Mouse (Mus musculus) left cerebral cortex, postnatal 4 days (tissue): ENCODE results near the gene Gm42906. TPM values are rescaled to one million over a fixed set of nuclear protein-coding genes. Genes with fewer than 3 reads are reported as not detected.
A peak's percentile ranks its signal among the peaks of the same experiment; 100 is the strongest.

Experiments
- DNase-seq: peaks from one replicate; pipeline ENCODE4 v3.0.0-alpha.2; 2022
- intact Hi-C: fragments of 180-260 bp; cut with DNase I; formaldehyde crosslinking; loops from one replicate; pipeline ENCODE4 v1.15.1; 2025
- total RNA-seq, 2 experiments: library from RNA; stranded (reverse); gene quantifications; 2 replicates each; pipeline ENCODE4 v1.2.3; 2021

The Gm42906 gene
- total RNA-seq, 2 experiments from 2014 or later = not detected

DNA sequence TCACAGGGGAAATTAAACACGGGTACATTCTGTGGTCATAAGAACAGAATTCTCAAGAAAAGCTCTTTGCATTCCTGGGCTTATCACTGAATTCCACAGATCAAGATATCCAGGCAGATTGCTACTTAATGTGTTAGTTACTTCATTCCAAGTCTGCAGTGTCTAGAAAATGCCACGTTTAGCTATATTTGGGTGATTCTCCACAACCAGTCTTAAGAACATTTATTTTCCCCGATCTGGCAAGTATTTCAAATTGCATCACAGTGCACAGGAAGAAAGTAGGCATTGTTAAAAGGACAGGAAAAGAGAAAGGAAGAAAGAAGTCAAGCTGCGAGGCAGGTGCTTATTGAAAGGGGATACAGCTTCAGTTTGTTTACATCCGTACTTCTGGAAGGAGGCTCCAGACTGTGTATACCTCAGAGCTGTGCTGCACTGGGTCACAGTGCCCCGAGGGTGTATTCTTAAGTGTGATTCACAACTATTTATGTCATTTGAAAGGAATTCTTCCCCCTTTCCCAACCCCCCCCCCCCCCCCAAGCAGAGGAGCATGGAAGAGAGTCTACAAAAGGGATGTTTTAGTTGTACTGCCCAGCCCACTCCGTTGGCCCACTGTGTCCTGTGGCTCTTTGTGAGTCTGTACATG, 373.7 kb downstream of the Gm42906 start:
- intact Hi-C loops = no loop called here
- DNase-seq = no peak

DNA sequence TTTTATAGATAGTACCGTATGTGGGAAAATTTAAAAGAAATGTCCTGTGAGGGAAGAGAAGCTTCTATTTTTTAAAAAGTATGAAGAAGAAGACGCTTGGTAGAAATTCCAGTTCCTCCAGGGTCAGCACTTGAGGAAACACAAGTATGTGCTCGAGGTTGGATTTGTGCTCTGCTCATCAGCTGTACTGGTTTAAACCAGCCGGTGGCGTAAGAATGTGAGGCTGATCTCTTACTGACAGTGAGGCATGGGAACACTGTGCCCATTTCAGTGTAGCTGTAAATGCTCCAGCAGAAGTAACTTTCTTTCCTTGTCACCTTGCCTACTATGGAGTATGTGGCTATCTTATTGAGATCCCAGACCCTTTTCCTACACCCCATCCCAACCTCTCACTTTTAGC, 374.8 kb downstream of the Gm42906 start:
- intact Hi-C loops = no loop called here
- DNase-seq = no peak

DNA sequence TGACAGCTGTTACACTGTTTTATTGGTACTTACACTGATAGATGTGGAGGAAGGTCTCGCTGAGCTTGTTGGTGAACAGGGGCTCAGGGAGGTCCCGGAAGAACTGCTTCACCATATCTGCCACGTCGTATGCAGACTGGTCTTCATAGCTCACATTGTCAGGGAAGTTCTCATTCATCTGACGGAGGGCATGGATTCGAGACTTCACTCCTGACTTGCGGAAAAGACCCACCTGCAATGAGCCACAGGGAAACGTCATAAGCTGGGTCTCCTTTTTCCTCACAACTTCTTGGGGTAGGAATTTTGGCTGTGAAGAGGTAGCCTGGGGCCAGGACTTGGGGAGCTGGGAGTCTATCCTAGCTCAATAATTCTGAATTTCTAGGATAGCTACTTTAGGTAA, 375.6 kb downstream of the Gm42906 start:
- intact Hi-C loops = no loop called here
- no peak for DNase-seq

DNA sequence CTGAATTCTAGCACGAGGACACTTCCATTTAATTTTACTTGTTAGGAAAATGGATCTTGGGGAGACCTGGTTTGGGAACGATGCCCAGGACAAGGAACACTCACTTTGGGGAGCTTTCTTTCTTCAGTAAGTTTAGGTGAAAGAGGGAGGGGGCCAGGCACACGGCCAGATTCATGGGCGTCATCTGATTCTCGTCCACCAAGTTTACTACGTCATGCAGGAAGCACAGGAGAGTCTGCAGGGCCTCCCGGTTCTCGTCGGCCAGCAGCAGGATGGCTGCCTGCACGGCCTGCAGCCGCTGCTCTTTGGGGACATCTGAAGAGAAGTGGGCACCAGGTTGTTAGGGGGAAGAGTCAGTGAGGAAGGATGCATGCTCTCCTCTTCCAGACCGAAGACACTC, 380.5 kb downstream of the Gm42906 start:
- no peak for DNase-seq
- intact Hi-C loops = no loop called here

DNA sequence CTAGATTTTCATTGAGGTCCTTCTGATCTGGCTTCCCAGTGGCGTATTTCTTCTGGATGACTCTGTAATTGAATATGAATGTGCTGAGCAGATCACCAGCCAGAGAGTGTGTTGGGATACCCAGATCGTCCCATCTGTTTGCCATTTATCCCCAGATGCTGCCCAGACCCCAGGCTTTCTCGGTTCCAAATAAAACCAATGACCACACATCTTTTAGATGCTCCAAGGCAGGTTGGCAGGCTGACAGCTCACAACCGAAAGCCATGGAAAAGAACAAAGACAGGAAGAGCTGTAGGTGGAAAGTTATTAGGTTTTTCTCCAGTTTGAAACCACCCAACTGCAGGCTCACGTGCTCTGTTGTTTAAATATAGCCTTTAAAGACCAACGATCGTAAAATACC, 381.0 kb downstream of the Gm42906 start:
- intact Hi-C loops = no loop called here
- peak; percentile 79 for DNase-seq

DNA sequence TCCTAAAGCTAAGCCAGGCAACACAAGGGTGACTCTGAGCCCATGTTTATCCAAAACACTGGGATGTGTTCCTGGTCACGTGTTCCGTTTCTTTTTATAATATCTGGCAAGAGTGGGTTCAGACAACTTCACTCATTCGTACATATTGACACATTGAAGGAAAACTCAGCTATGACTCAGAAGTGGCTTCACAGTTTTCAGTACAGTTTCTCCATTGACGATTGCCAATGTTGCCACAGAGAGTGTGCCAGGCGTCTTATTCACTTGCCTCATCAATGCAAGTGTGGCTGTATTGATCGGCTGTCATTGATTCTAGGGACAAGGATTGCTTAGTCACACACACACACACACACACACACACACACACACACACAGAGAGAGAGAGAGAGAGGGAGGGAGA, 381.8 kb downstream of the Gm42906 start:
- intact Hi-C loops = no loop called here
- no peak for DNase-seq

DNA sequence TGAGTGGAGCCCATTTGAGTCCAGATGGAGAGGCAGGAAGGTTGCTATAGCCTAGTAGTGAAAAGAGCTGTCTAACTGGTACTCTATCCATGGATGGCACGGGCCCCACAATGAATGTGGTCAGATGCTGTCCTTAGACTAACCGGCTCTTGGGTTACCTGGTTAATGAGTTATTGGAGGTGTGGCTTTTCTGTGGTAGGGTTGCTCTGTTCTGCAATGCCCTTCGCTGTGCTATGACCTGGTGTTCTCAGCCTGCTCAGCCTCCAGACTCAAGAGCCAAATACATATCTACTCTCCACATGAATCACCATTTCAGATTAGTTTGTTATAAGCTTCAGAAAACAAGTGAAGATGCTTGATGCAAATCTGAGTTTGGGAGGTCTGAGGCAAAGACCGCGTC, 385.1 kb downstream of the Gm42906 start:
- intact Hi-C loops = no loop called here
- no peak for DNase-seq

DNA sequence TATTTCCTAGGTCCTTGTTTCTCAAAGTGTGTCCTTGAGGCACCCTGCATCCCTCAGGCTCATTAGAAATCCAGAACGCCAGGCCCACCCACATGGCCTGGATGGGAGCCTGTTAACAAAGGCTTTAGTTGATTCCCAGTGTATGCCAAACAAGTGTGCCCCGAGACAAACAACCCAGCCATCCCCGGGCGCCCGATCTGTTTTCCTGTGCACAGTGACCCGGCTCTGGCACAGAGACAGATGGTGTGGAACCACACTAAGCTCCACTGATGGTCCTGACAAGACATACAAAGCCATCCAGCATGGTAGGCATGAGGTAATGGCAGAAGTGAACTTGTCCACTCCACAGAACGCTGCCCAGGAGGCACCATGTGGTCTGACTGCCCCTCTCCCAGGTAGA, 390.1 kb downstream of the Gm42906 start:
- intact Hi-C loops = no loop called here
- peak; percentile 72 for DNase-seq

DNA sequence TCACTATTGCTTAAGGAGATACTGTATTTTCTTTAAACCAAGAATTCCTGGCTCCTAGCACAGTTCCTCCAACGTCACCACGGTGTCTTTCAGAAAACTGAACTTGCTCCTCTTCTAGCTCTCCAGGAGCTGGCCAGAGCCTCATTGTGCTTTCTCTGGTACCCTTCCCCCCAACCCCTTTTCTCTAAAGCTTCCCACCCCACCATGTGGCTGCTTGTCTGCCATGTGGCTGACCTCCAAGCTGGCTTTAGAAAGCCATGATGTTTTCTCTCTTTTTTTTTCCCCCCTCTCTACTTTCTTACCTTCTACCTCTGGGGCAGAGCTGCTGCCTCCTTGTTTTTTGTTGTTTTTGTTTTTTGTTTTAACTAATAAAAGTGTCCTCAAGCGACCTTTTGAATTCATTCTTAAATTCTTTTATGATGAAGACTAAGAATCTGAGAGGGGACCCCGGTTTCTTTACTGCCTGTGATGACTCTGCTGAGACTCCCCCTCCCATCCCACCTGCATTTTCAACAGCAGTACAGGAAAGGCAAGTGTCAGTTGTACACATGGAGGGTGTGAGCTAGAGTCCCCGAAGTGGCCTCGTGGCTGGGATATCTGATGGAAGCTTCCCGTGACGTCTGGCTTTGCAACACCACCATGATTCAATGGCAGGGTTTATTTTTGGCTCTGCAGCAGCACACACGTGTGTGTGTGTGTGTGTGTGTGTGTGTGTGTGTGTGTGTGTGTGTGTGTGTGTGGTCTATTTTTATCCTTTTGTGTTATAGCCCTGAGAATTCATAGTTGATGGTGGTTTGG, 393.0 kb downstream of the Gm42906 start:
- DNase-seq = peak; percentile 47
- intact Hi-C loops = no loop called here

DNA sequence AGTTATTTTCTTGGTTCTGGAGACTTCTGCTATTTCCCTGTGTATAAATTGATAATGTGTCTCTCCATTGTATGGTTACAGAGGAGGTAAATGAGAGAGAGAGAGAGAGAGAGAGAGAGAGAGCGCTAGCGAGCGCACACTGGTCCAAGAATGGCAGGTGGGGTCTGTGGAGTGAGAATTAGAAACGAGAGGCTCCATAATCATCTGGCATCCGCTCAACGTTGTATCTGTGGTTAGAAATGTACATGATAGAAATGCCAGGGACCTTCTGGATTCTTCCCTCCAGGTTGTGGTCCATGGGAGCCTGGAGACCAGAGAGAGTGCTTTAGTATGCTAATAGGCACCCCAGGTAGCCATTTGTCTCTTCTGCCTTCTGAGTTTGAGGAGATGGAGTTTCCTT, 399.1 kb downstream of the Gm42906 start:
- DNase-seq = peak; percentile 71
- intact Hi-C loops = no loop called here

DNA sequence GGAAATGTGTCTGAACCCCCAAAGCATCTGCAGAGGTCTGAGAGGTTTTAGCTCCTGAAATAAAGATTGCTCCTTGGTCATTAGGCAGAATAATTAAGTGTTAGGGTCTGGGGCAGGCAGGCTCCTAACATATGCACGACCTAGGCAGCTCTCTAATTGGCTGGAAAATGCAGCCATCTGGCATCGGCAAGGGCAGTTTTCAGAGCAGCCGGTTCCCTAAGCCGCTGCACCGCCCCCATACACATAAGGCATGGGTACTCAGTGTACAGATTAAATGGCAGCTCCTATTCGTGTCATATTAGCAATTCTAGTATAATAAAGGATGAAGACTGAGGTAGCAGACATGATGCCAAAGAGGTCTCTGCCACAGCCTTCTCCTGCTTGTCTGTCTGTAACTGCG, 400.8 kb downstream of the Gm42906 start:
- peak; percentile 75 for DNase-seq
- intact Hi-C loops = no loop called here

DNA sequence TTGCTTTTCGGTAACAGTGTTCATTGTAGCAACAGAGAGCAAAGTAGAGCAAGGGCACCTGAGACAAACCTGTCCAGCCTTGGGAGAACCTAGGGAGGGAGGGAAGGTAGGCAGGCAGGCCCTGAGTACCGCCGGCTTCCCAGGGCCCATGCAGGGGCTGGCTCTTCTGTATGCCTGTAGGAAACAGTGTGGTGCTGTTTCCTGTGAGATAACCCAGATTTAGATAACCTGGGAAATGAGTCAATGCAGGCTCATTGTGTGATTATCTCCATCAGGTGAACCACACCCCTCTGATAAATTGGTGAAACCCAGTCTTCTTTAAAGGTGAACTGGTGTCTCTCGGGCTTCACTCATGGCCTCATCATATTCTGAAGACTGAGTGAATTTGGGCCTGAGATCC, 401.9 kb downstream of the Gm42906 start:
- intact Hi-C loops = no loop called here
- DNase-seq = no peak

DNA sequence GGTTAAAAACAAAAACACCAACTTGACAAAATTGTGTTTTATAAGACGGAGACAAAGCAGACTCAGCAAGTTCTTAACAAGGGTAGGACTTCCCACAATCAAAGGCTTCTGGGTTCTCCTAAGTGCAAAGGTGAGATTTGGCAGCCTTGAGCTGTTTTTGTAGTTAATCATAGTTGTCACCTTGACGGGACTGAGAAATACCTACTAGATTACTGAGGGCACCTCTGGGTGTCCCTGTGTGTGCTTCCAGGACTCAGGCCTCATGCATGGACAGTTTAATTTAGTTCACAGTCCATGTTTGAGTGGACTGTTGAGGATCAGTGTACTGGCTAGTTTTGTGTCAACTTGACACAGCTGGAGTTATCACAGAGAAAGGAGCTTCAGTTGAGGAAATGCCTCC, 403.5 kb downstream of the Gm42906 start:
- no peak for DNase-seq
- intact Hi-C loops = no loop called here

DNA sequence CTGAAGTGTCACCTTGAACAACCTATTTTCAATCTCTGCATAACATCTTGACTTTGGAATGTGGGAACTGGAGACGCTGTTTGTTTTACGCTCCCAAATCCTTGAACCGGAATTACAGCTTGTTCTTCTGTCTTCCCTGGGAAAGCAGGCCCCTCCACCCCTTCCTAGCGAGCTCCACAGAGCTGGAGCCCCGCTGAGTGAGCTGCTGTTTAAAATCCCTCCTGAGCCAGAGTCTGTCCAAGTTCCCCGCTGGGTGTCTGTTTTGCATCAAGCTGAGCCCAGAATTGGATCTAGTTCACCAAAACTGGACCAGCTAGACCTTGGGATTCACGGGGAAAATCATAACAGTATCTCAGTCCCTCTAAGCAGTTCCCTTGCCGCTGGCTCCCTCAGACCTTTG, 404.5 kb downstream of the Gm42906 start:
- intact Hi-C loops = no loop called here
- DNase-seq = peak; percentile 81

DNA sequence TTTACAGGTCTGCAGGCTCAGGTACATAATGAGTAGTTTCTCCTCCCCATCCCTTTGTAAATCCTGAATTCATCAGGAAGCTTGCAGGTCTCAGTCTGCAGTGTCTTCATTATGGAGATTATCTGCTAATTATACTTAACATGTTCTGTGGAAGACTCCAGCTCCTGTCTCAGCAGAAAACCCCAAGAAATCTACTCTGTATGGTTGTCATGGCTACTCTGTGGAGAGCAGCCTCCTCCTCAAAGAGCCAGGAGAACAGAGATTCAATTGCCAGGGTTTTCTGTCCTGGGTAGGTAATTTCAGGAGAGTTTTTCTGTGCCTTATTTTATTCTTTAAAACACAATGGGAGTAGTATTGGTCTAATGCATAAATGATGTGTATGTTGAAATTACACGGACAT, 405.0 kb downstream of the Gm42906 start:
- intact Hi-C loops = no loop called here
- no peak for DNase-seq

DNA sequence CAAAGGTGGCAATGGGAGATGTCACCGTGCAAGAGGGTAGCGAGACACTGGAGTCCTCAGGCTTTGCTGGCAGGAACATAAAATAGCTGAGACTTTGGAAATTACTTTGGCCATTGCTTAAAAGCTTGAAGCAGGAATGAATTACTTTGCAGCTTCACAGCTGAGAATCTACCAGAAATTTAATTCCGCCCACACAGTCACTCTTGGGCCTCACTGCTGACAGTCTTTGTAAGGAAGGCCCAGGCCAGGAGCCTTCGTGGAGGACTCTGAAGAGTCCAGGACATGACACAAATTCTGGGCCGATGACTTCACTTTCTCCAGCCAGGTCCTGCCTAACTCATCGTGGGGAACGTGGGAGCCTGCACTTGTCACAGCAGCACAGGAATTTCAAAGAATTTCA, 405.9 kb downstream of the Gm42906 start:
- no peak for DNase-seq
- intact Hi-C loops = no loop called here

DNA sequence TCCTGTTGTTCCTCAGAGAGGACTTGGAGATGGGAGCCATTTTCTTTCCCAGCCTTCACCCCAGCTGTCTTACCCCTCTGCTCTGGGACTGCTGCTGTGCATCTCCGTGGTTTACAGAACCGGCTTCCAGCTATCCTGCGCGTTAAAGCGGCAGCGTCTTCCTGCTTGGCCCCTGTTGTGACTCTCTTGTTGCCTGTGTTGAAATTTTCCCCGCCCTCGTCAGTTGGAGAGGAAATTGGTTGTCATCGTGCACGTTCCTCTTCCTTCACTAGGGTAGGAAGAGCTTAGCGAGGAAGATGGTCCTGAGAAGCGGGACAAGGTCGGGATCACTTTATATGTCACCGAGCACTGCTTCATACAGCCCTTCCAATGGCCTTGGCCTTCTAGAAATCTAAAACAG, 407.1 kb downstream of the Gm42906 start:
- DNase-seq = no peak
- intact Hi-C loops = no loop called here

DNA sequence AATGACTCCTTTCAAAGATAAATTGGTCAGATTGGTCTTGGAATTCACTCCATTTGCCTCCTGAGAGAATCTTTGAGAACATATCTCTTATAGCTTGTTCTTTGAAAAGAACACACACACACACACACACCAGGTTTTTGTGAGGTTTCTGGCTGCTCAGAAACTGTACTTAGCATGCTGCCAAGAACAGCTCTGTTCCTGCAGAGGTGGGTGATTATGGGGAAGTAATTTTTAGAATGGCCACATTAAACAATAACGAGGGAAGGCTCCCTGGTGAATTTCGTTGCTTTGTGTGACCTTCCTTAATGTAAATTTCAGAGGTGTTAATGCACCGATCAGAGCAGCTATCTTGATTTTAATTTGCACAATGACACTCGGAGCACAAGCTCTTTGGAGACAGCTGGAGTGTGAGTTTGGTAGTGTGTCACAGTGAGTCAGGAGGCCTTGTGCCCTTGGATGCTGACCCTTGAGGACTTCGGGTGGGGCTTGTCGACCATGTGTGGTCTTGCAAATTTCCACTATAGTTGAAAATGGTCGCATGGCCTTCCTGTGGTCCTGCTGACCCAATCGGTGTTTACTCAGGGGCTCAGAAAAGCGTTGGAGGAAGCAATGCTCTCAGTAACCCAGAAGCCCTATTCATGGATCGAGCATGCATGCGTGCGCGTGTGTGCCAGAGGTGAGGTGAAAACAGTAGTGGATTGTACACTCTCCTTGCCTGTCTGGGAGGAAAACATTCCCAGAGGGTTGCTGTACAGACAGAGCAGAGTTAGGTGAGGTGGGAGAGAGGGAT, 407.7 kb downstream of the Gm42906 start:
- no peak for DNase-seq
- intact Hi-C loops = no loop called here

DNA sequence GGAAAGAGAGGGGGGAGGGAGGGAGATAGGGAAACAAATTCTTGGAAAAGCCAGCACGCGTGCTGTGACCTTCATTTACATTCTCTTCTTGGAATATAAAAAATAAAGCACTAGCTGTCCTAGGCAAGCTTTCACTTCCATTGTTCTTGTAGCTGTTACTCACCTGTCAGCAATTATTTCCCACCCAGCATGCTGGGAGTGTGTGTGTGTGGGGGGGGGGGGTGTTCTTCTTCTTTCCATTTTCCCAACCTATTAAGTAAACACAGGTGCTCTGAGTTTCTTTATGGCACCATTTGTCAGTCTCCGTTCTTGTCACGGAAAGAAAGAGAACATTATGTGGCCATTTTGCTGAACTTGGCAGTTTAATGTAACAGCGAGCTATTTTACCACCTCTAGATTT, 409.0 kb downstream of the Gm42906 start:
- intact Hi-C loops = no loop called here
- DNase-seq = no peak

DNA sequence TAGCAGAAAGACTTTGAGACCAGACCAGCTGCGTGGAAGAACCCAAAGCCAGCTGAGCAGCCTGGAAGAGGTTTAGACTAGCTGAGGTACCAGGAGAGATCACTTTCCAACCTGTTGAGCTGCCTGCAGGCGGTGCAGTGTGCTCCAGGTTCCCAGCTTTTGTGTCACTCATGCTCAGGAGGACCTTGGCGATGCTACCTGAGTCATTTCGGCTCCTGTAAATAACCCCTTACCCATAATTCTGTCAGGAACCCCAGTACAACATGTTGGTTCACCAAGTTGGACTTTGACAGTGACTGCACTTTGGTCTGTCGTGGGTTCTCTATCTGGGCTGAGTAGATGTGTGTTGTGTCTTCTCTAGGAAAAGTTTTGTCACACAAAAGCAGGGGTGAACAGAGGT, 409.5 kb downstream of the Gm42906 start:
- DNase-seq = no peak

More for the DNA sequence above, 409.5 kb downstream of the Gm42906 start:
- intact Hi-C loops = no loop called here
